ENCODE assay signal across 29 mouse cellular contexts in the genomic region with DNA sequence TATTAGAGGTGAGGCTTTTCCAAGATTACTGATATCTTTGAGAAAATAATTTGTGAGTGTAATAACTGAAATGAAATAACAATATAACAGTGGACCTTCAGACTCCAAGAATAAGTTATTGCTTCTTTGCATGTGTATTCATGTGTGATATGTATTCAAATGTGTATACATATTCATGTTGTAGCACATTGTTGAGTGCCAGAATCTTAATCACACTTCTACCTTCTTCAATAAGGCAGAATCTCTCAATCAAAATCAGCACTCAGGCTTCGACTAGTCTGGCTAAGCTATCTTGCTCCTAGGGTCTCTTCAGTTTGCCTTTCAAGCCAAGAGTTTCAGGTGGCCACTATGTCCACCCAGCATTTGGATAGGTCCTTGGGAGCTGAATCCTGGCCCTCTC.
"Had no signal": no experiment of that assay in that cellular context is flagged by ENCODE, and none has a peak within 500 bp of the region (broad histone marks: within the 10 kb centered on the region; RNA-seq: fewer than 3 reads in every experiment).

No protein-coding gene starts in this region.

- ATAC-seq: hindbrain, postnatal 0 days; intestine, embryonic 16.5 days; liver, postnatal 0 days had no signal

- H3K9ac ChIP-seq: heart, embryonic 13.5 days; heart, embryonic 15.5 days; hindbrain, embryonic 13.5 days; hindbrain, embryonic 15.5 days; kidney, embryonic 15.5 days; limb, embryonic 12.5 days; liver, embryonic 13.5 days; liver, embryonic 15.5 days; liver, postnatal 0 days had no signal

- H3K4me1 ChIP-seq: heart, embryonic 13.5 days; heart, embryonic 15.5 days; hindbrain, embryonic 13.5 days; hindbrain, embryonic 15.5 days; kidney, embryonic 15.5 days; limb, embryonic 10.5 days; limb, embryonic 12.5 days; liver, embryonic 13.5 days; liver, embryonic 15.5 days had no signal

- H3K36me3 ChIP-seq: heart, embryonic 13.5 days; heart, embryonic 15.5 days; hindbrain, embryonic 13.5 days; hindbrain, embryonic 15.5 days; kidney, embryonic 15.5 days; limb, embryonic 10.5 days; limb, embryonic 12.5 days; liver, embryonic 13.5 days; liver, embryonic 15.5 days had no signal

- H3K27ac ChIP-seq: gastrocnemius, adult 2 months; heart, embryonic 13.5 days; heart, embryonic 15.5 days; hindbrain, embryonic 13.5 days; hindbrain, embryonic 15.5 days; hindbrain, postnatal 0 days; kidney, embryonic 15.5 days; kidney, postnatal 0 days; limb, embryonic 10.5 days; limb, embryonic 12.5 days; liver, embryonic 13.5 days; liver, embryonic 15.5 days had no signal

- H3K9me3 ChIP-seq: heart, embryonic 13.5 days; heart, embryonic 15.5 days; hindbrain, embryonic 13.5 days; hindbrain, embryonic 15.5 days; kidney, embryonic 15.5 days; limb, embryonic 10.5 days; limb, embryonic 12.5 days; liver, embryonic 13.5 days; liver, embryonic 15.5 days had no signal

- H3K4me2 ChIP-seq: heart, embryonic 11.5 days; heart, embryonic 13.5 days; heart, embryonic 15.5 days; hindbrain, embryonic 13.5 days; hindbrain, embryonic 15.5 days; kidney, embryonic 15.5 days; limb, embryonic 12.5 days; liver, embryonic 11.5 days; liver, embryonic 13.5 days; liver, embryonic 15.5 days had no signal

- H3K27me3 ChIP-seq: heart, embryonic 13.5 days; heart, embryonic 15.5 days; hindbrain, embryonic 13.5 days; hindbrain, embryonic 15.5 days; kidney, embryonic 15.5 days; limb, embryonic 12.5 days; liver, embryonic 13.5 days; liver, embryonic 15.5 days had no signal

- DNase-seq: gastrocnemius, adult 2 months; gastrocnemius, postnatal 10 days; gastrocnemius, postnatal 25 days; heart, adult 18-20 months; heart, postnatal 14 days; heart, postnatal 36 days; kidney, adult 11 months; kidney, adult 2 months; kidney, adult 9 months; kidney, postnatal 14 days; kidney, postnatal 36 days; layer of hippocampus, adult 9-11 months; layer of hippocampus, postnatal 36 days; liver; liver, embryonic 13.5 days; liver, postnatal 0 days had no signal

- H3K4me3 ChIP-seq: gastrocnemius, adult 2 months; heart, embryonic 13.5 days; heart, embryonic 15.5 days; hindbrain, embryonic 13.5 days; hindbrain, embryonic 15.5 days; kidney, embryonic 15.5 days; limb, embryonic 10.5 days; limb, embryonic 12.5 days; liver, embryonic 13.5 days; liver, embryonic 15.5 days had no signal
